In genomic region chr6:72312198-72312597, GRCm38 (mm10) we compare ENCODE assay signal across 31 mouse cellular contexts. TPM values are rescaled to one million over a fixed set of nuclear protein-coding genes. Genes with fewer than 3 reads are reported as not detected.
"Had no signal": no experiment of that assay in that cellular context is flagged by ENCODE, and none has a peak within 500 bp of the region (broad histone marks: within the 10 kb centered on the region; RNA-seq: fewer than 3 reads in every experiment).

No protein-coding gene starts in this region.

- H3K9me3 ChIP-seq: heart, embryonic 13.5 days; heart, embryonic 15.5 days; hindbrain, embryonic 10.5 days; hindbrain, embryonic 12.5 days; intestine, embryonic 15.5 days; limb, embryonic 10.5 days; limb, embryonic 12.5 days had no signal

- H3K9ac ChIP-seq: heart, embryonic 13.5 days; heart, embryonic 15.5 days; hindbrain, embryonic 12.5 days; hindbrain, embryonic 14.5 days; intestine, embryonic 15.5 days; limb, embryonic 12.5 days had no signal

- H3K27me3 ChIP-seq: heart, embryonic 13.5 days; heart, embryonic 15.5 days; hindbrain, embryonic 12.5 days; intestine, embryonic 15.5 days; limb, embryonic 12.5 days had no signal

- H3K4me3 ChIP-seq: heart, embryonic 13.5 days; heart, embryonic 15.5 days; hindbrain, embryonic 10.5 days; hindbrain, embryonic 12.5 days; intestine, embryonic 15.5 days; layer of hippocampus, adult 2 months; left cerebral cortex, adult 2 months; limb, embryonic 10.5 days; limb, embryonic 12.5 days had no signal

- H3K27ac ChIP-seq: hindbrain, embryonic 10.5 days; hindbrain, embryonic 12.5 days; hindbrain, embryonic 14.5 days; intestine, embryonic 15.5 days; layer of hippocampus, adult 2 months; left cerebral cortex, adult 2 months; limb, embryonic 10.5 days; limb, embryonic 12.5 days had no signal

- H3K36me3 ChIP-seq: heart, embryonic 15.5 days had no signal

- H3K4me1 ChIP-seq: hindbrain, embryonic 10.5 days; hindbrain, embryonic 12.5 days; intestine, embryonic 15.5 days; limb, embryonic 12.5 days had no signal

- DNase-seq: gastrocnemius, postnatal 25 days; heart, adult 18-20 months; heart, postnatal 14 days; heart, postnatal 4 days; kidney, adult 18-20 months; kidney, adult 8-10 months; kidney, postnatal 10 days; kidney, postnatal 25 days; kidney, postnatal 4 days; liver had no signal

RNA-seq across cellular contexts. Expression of gene Sftpb, which starts 7.8 kb away (rescaled TPM):
- total RNA-seq: gastrocnemius, adult 8-10 months; gastrocnemius, postnatal 25 days; granulocyte monocyte progenitor cell, adult 5-6 weeks; heart, adult 18-20 months; heart, postnatal 4 days; layer of hippocampus, adult 2 months; layer of hippocampus, postnatal 10 days; layer of hippocampus, postnatal 25 days; left cerebral cortex, adult 2 months; left cerebral cortex, postnatal 14 days; left cerebral cortex, postnatal 36 days had no signal
- polyA plus RNA-seq: frontal cortex, adult 2 months; hindbrain, embryonic 10.5 days; hindbrain, embryonic 12.5 days; inflammation-experienced regulatory T-cells, adult 6 months; intestine, embryonic 15.5 days; kidney, embryonic 14.5 days; limb, embryonic 10.5 days; limb, embryonic 12.5 days; limb, embryonic 14.5 days; liver, embryonic 11.5 days had no signal
